Mouse (Mus musculus): ENCODE measurements at regions not wholly inside any gene's neighbourhood (a gene's known extent, or its start where the extent isn't known, plus 50 kb on each side); places are given as distances from the start of the nearest gene placed in this dataset.
"Not testable (repeated sequence)": the region's sequence is repeated elsewhere in the genome, so short reads cannot be mapped to it uniquely, and the experiment has no call there.

DNA sequence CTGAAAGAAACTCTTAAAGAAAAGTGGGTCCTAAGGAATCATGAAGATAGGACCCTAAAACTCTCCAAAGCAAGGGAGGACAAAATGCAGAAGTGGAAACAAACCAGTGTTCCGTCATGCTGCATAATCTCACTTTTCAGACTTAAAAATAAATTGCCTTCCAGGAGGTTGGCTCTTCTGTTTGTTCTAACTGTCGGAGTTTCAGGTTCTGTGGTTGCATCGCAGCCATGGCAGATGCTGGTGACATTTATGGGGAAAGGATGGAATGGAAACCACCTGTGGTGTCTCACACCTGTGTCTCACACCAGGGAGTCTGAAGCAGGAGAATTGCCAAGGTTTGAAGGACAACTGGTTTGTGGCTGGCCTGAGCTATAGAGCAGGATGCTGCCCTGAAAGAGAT lies 50.9 kb upstream of the Hivep1 start:
- no peak for DNase-seq (ENCODE audit: low spot score in 2 of 2)

DNA sequence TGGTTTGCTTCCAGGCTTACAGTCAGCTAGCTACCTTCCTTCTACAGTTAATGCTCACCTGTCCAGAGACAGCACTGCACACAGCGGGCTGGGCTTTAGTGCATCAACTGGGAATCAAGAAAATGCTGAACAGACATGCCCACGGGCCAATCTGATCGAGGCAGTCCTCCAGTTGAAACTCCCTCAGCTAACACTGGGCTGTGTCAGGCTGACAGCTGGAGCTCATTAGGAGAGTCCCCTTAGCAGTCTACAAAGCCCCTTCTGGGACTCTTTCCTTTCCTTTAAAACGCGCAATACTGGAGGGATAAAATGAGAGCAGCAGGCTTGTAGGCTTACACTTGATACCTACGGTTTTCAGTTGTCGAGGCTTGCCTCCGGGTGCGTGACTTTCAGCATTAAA lies 53.9 kb upstream of the Hivep1 start:
- DNase-seq (ENCODE audit: low spot score in 2 of 2) = no peak

DNA sequence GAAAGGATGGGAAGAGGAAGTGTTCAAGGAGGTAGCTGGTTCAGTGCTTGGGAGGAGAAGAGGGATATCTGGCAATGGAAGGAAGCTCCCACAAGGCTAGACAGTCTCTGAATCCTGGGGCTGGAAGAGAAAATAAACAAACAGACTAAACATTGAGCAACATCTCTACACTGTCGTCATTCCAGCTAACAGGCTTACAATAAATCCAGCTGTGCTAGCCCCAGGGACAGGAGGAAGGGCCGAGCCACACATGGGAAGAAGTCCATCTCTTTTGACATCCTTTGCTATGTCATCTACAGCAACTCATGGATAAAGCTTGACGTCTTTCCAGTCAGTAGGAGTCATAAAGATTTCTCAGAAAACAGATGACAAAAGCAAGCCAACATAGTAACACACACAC lies 57.7 kb upstream of the Hivep1 start:
- no peak for DNase-seq (ENCODE audit: low spot score in 2 of 2)

DNA sequence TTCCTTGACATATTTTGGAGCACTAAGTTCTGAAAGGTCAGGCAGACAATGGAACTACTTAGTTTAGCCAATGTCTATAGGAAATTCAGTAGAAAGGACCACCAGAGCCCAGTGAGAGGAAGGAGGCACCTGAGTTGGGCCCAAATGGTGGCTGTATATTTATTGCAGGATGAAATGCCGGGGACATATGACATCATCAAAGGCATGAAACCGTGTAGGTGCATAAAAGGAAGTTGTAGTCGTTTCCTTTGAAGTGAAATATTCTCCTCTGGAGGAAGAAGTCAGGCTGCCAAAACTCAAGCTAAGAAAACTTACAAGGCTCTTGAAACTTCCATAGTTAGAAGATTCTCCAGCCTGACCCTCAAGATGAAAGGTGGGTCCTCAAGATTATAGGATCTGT lies 75.9 kb upstream of the Hivep1 start:
- DNase-seq (ENCODE audit: low spot score in 2 of 2) = no peak

DNA sequence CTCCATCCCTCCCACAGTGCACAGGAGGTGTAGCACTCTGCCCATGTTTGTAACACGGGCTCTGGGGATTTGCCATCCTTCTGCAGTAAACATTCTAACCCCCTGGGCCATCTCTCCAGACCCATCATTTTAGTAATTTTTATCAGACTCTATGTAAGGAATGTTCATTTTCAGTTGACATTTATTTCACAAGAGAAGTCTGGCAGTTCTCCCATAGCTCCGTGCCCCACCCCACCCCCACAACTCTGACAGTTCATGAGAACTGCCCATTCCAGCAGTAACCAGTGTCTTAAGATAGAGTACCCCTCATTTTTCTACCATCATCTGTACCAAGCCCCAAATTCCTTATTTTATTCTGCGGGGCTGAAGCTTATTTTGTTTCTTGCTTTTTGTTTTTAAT lies 88.9 kb upstream of the Hivep1 start:
- no peak for DNase-seq (ENCODE audit: low spot score in 2 of 2)

DNA sequence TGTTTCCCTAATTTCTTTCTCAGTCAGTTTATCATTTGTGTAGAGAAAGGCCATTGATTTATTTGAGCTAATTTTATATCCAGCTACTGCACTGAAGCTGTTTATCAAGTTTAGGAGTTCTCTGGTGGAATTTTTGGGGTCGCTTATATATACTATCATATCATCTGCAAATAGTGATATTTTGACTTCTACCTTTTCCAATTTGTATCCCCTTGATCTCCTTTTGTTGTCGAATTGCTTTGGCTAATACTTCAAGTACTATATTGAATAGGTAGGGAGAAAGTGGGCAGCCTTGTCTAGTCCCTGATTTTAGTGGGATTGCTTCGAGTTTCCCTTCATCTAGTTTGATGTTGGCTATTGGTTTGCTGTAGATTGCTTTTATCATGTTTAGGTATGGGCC lies 90.9 kb upstream of the Hivep1 start:
- DNase-seq (ENCODE audit: low spot score in 2 of 2) = not testable (repeated sequence)

DNA sequence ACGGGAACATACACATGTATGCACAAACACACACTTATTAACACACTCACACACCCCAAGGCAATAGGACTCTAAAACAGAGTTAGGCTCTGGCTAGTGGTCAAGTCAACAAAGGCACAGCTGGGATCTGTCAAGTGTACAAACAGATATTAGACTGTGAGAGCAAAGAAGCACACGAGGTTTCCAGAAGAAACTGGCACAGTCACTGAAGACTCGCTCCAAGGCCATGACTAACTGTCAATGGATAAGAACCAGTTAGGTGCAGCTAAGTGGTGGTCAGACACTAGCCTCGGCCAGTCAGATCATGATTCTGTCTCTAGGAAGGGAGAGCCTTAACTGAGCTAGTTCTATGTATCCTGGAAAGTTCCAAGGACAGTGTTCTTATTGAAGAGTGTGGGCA lies 93.9 kb upstream of the Hivep1 start:
- DNase-seq (ENCODE audit: low spot score in 2 of 2) = no peak

DNA sequence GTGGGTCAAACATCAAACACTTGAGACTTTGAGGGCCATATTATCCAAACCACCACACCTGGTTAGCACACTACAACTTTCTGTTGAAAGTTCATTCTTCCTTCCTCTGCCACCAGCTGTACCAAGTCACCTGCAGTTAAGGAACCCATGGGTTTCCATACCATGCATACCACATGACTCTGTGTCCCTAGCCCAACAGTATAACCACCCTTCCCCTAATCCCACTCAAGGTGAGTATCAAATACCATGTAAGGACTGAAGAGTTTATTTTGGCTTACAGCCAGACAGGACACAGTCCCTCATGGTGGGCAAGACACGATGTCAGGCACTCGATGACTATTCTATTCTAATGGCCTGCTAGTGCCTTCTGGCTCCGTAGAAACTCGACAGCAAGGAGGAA lies 95.9 kb upstream of the Hivep1 start:
- DNase-seq (ENCODE audit: low spot score in 2 of 2) = no peak

DNA sequence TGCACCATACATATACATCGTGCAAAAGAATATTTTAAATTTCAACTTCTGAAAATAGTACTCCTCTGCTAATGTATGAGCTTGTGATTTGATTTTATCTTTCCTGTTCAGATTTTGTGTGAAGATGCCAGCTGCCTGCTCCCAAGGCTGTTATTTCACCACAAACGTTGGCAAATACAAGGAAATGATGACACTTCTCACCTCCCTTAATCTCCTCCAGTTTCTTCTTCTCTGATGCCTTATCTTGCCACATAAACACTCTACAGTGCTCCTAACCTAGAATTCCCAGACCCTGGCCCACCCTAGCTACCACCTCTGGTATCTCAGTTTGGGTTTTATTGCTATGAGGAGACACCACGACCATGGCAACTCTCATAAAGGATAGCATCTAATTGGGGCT lies 96.6 kb upstream of the Hivep1 start:
- DNase-seq (ENCODE audit: low spot score in 2 of 2) = no peak

DNA sequence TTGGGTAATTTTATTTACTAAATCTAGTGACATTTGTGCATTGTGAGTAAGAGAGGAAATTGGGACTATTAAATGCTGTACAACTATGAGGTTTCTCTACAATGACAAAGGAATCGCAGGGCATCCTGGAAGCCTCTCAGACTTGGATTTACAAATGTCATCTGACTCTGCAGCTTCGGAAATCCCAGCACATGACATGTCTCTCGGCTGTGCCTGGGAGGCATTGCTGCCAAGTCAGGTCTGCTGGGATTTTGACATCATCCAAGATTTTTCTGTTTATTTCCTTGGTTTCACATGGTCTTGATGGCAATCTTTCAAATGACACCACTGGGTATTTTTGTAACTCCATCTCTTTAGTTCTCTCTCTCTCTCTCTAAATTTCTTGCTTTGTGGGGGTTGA lies 99.4 kb upstream of the Hivep1 start:
- no peak for DNase-seq (ENCODE audit: low spot score in 2 of 2)

DNA sequence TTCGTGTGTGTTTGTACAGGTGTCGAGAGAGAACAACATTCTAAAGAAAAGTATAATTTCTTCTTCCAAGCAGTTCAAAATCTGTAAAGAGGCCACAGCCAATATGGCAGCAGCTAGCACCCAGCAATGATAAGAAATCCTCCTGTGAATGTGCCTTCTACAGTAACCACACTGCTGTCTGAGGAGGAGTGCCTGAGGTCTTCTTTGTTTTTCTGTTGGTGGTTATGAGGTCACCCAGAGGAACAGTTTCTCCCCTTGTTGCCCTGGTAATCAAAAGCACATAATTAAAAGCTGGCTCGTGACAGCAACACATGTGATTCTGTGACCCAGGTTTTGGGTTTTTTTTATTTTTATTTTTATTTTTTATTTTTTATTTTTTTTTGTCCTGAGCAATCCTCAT lies 100.8 kb upstream of the Adtrp start:
- DNase-seq (ENCODE audit: low spot score in 2 of 2) = no peak

DNA sequence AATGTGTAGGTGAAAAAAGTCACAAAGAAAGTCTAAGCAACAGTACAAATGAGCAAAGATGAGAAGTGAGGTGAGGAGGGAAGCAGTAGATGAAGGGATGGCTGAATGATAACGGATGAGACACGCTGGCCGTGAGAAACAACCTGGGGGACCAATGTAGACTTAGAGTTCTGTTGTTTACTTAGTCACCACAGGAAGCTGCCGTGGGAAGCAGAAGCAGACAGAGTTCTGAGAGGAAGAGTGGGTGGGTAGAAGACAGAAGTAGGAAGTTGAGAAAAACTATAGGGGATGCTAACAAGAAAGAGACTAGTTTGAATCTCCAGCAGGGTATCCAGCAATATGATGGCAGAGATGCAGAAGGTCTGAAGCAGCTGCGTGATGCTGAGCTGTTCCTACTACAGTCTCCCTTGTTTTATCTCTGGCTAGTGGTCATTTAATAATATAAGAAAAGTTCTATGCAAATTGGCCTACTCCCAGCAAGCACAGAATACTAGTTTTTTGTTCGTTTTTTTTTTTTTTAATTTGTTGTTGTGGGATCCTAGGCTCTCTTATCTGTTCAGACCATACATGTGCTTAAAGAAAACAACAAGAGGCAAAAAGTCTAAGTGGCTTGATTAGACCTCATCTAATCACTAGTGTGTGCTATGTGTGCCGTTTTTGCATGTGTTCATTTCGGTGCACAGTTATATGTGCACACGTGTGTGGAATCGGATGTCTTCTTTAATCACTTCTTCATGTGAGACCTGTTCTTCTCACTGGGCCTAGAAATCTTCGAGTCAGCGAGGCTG lies 85.0 kb upstream of the Adtrp start:
- DNase-seq (ENCODE audit: low spot score in 2 of 2) = peak in 1 of 2 experiments; percentile 15

DNA sequence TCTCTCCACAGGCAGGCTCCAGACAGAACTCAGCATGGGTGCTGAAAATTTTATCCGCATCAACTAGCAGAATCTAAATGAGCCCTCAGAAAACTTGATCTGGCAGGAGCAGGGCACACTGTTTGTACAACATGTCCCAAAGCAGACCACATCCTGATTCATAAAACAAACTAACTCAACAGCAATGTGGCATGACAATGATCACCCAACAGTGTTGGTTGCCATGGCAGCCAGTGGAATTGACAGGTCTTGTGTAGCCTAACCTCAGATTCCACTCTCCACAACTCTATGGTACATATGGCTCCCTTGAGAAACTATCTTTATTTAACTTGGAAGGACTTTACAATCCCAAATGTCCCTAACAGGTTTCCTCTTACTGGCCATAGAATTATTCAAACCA lies 82.3 kb upstream of the Adtrp start:
- DNase-seq (ENCODE audit: low spot score in 2 of 2) = no peak

DNA sequence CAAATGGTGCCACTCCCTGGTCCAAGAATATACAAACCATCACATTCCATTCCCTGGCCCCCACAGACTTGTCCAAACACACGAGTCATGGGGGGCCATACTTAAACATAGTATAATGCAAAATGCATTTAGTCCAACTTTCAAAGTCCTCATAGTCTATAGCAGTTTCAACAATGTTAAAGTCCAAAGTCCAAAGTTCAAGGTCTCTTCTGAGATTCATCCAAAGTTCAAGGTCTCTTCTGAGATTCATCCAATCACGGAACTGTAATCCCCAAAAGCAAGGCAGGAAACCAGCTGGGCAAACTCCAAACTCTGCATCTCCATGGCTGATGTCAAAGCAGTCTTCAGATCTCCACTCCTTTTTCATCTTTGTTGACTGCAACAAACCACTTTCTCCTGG lies 78.4 kb upstream of the Adtrp start:
- DNase-seq (ENCODE audit: low spot score in 2 of 2) = not testable (repeated sequence)

DNA sequence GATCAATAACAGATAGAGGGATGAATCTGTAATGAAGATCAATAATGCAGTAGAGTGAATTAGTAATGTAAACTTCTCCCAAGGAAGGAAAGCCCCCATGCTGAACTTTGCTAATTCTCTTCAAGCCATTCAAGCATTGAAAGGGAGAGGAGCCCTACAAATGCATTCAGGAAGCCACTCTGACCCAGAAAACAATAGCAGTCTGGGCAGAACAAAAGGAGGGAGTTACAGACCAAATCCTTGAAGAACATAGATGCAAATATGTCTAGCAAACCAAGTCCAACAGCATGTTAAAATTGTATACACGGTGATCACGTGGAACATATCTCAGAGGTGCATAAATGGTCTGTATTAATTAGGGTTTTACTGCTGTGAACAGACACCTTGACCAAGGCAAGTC lies 77.7 kb upstream of the Adtrp start:
- no peak for DNase-seq (ENCODE audit: low spot score in 2 of 2)

DNA sequence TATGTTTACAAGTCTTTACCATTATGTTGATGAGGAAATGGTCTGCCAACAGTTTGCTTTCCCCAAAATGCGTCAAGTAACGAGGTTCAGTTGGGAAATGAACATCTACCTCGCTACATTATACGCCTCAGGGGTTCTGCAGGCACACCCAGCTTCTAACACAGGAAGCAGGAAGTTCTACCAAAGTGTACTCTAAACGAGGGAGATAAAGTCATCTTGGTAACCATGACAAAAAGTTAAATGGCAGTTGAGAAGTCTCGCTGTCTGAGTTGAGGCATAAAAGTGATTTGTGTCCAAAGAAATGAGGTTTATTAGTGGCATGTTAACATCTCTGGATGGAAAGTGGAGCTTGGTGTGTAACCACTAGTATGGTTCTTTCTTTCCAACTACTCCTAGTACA lies 73.7 kb upstream of the Adtrp start:
- no peak for DNase-seq (ENCODE audit: low spot score in 2 of 2)

DNA sequence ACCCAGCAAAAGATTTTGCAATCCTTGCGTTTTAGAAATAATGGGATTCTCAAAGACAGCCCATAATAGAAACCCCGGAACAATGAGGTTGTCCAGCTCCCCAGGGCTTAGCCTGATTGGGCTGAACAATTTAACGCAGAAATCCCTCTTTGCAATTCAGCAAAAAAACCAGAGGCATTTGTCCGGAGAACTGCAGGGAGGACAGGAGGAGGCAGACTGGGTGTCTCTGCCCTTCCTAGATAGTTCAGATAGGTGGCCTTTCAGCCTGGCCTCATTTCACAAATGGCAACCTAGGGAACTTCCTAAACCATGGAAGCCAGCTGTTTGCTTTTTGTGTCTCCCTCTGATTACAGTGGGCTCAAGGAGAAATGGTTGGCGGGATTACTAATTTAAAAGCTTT lies 71.0 kb upstream of the Adtrp start:
- no peak for DNase-seq (ENCODE audit: low spot score in 2 of 2)

DNA sequence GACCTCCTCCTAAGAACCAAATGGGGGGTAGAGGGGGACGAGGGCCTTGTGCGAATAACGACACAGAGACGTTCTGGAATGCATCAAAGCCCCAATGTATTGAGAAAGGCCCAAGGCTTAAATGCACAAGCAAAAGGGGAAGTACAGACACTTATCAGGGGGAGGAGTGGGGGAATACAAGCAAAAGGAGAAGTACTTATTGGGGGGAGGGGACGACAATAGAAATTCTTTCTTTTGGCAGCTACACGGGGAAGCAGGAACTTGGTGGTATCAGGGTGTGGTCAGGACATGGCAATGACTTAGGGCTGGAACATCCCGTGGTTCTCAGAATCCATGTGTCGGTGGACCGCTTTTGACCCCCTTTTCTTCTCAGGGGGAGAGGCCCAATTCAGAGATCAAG lies 68.3 kb upstream of the Adtrp start:
- DNase-seq (ENCODE audit: low spot score in 2 of 2) = not testable (repeated sequence)

DNA sequence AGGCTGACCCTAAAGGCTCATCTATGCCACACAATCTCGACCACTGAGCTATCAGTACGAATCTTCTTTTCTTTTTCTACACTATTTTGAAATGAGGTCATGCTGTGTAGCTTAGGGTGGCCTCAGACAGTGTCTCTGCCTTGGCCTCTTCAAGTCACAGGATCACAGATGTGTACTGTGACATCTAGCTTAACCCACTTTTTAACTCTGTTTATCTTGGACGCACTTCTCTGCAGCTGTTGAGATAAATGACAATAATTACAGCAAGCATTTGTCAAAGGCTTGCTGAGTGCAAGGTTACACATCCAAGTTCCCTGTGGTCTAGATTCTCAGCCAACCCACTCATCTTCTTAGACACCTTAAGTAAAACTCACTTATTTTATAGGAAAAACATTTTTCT lies 63.3 kb upstream of the Adtrp start:
- DNase-seq (ENCODE audit: low spot score in 2 of 2) = no peak

DNA sequence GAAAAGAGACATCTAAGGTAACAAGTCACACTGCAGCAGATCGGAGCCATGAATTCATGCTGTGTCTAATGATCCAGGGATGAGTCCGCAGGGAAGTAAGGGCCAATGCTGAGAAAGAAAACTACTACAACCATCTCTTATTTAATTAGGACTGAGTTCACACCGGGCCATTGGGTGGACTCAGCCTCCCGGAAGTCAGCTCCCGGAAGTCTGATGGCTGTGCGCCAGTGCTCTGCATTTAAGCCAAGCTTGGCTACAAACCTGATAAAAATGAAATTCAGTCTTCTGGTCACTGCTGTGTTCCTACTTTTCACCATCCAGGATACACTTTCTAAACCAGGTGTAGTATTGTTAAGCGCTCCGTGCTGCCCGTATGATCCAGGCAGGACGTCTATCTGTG lies 62.8 kb upstream of the Adtrp start:
- DNase-seq (ENCODE audit: low spot score in 2 of 2) = no peak

DNA sequence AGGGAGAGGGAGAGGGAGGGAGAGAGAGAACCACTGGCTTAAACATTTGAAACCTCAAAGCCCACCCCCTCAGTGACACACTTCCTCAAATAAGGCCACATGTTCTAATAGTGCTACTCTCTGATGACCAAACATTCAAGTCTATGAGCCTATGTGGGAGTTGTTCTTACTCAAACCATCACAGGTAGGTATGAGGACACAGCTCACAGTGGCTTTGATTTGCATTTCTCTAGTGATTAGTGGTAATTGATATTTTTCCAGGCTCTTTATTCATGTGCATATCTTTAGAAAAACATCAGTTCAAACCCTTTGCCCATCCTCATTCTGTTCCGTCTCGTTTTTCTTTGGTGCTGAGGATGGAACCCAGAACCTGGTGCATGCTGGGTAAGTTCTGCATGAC lies 59.5 kb upstream of the Adtrp start:
- no peak for DNase-seq (ENCODE audit: low spot score in 2 of 2)

DNA sequence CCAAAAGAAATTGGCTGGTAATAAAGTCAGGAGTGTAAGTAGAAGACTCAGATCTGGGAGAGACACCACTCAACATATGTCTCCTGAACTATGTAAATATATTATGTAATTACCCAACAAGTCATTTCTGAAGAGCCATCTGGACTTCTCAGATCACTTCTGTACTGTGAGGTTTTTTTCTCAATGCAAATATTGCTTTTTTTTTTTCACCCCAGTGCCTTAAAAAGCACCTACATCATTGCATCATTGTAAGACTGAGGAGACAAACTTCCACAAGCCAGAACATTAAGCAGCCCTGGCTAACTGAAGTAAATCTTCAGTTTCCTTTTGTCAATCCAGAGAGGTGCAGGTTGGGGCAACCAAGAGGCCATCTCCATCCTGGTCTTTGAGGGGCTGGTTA lies 55.8 kb upstream of the Adtrp start:
- peak; percentile 7 to 14 for DNase-seq (ENCODE audit: low spot score in 2 of 2)

DNA sequence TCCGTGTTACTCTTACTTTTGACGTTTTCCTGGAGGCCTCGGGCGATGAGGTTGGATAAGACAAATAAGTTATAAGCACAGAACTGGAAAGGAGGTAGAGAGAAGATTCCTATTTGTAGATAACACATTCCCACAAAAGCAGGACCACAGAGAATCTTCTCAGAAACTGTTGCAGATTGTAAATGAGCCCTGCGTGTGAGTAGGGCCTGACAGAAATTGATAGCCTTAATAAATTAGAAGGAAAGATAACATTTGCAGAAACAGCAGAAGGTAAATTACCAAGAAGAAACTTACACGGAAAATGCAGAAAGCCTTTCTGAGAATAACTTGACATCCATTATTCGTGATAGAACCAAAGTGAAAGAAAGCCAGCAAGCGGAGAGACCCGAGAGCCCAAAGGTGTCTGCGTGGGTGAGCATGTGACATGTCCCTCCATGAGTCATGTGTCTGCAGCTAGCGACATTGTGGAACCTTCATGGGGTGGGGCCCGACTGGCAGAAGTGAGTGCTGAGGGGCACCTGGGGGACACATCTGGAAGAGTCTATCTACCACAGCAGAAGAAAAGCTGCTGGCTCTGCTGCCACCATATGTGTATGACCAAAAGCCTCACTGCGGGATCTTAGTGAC lies 52.5 kb upstream of the Adtrp start:
- DNase-seq (ENCODE audit: low spot score in 2 of 2) = no peak

DNA sequence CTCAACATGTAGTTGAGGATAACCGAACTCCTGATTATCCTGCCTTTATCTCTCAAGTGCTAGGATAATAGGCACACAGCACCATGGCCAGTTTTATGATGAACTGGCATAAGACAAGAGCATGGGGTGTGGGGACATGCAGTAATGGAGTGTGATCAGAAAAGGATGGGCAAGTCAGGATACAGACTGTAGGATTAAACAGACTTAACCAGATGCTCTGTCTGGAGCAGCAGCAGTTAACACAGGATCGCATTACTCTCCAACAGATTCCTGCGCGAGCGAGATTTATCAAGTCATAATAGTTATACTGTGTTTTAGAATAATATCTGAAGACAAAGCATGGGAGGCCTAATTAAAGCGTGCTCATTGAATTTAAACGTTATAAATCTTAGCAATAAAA lies 51.8 kb upstream of the Adtrp start:
- no peak for DNase-seq (ENCODE audit: low spot score in 2 of 2)

Measured in right cerebral cortex, adult 2 months (tissue).